Mouse (Mus musculus): ENCODE measurements around the gene Zcchc24. TPM values are rescaled to one million over a fixed set of nuclear protein-coding genes. Genes with fewer than 3 reads are reported as not detected.

Zcchc24 gene
- polyA plus RNA-seq, 1 experiment: 122 TPM

DNA sequence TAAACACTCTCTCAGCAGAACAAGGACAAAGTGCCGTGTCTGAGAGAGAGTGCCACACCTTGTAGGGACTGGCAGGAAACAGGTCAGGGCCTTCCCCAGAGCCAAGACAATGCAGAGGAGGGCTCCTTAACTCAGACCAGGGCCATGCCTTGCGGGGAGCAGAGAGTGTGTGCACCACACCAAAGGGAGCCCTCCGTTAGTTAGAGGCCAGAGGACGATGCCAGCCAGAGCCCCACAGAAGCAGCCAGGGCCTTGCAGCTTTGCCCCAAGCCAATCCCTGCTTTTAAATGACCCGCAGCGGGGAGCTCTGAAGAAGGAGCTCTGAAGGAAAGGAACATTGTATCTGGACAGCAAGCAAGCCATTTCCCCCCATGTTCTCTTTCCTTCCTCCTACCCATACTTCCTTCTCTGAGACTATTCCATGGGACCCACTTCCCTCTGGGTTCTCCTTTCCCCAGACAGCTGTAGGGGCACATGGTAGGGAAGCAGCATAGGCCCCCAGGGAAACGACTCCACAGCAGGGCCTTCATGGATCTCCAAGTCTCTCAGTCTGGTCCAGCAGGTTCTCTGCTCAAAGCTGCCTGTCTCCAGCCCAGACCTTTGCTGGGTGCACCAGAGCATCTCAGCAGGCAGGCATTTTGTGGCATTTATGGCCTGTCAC is 105.1 kb downstream of the Zcchc24 start:
- TF ChIP-seq POLR2A (IDR thresholded peaks at IDR 0.05; ENCODE audit: low read depth, low read length) (no peak), CTCF (IDR thresholded peaks at IDR 0.05; ENCODE audit: borderline replicate concordance, insufficient read depth, low read length) (no peak)
- no peaks in the 10 kb centered on the region for H3K4me1 ChIP-seq (ENCODE audit: control insufficient read depth, insufficient read depth, low read length)
- no peak overlapping the region for H3K27ac ChIP-seq (ENCODE audit: insufficient read depth, low read length)
- H3K4me3 ChIP-seq (ENCODE audit: insufficient read depth, low read length): no peak overlapping the region

Other genes starting within 250 kb of the Zcchc24 start
- 11.3 and 11.6 TPM in 2 replicates for gene Ppif, start 74.9 kb downstream of the Zcchc24 start, polyA plus RNA-seq (2011; ENCODE audit: insufficient read length, low read depth, missing spikeins)
- gene Anxa11, start 73.1 kb upstream of the Zcchc24 start, polyA plus RNA-seq (2011; ENCODE audit: insufficient read length, low read depth, missing spikeins): 29.5 and 31.7 TPM in 2 replicates
- 1.9 and 4.5 TPM in 2 replicates for gene Plac9a, start 134.1 kb upstream of the Zcchc24 start, polyA plus RNA-seq (2011; ENCODE audit: insufficient read length, low read depth, missing spikeins)
- 0.68 and 4.0 TPM in 2 replicates for gene Tmem254a, start 158.6 kb upstream of the Zcchc24 start, polyA plus RNA-seq (2011; ENCODE audit: insufficient read length, low read depth, missing spikeins)
- gene Cphx1, start 169.3 kb upstream of the Zcchc24 start, polyA plus RNA-seq (2011; ENCODE audit: insufficient read length, low read depth, missing spikeins): not detected in 2 replicates
- 0.22 and 1.2 TPM in 2 replicates for gene Duxbl1, start 209.5 kb upstream of the Zcchc24 start, polyA plus RNA-seq (2011; ENCODE audit: insufficient read length, low read depth, missing spikeins)